Mouse (Mus musculus) spleen, adult 18-20 months (tissue): ENCODE results near the gene Psmb7.

Experiments
- DNase-seq, 2 experiments: peaks; one replicate each; pipeline ENCODE4 v3.0.0; 2022; ENCODE audit warnings: mixed read lengths in 2 of 2

Gene Psmb7

DNA sequence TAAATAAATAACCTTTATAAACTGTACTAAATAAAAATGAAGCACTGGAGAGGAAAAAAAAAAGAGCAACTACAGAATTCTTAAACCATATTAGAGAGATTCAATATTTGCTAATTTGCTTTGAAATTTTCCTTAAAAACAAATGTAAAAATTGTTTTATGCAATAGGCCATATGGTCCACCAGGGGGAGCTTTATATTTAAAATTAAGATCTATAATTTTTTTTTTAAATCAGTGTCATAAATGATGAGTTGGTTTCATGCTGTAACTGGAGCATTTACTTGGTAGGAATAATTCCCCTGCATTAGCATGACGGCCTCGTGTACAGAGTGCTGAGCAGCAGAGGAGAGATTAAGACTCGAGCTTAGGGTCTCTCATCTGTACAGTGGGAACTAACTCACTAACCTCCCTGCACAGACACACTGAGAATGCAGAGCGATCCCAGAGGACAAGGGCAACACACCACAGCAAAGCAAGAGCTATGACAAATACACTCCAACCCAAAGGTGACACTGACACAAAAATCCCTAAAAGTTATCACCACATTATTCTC, 6.1 kb downstream of the Psmb7 start:
- DNase-seq, result no peak

DNA sequence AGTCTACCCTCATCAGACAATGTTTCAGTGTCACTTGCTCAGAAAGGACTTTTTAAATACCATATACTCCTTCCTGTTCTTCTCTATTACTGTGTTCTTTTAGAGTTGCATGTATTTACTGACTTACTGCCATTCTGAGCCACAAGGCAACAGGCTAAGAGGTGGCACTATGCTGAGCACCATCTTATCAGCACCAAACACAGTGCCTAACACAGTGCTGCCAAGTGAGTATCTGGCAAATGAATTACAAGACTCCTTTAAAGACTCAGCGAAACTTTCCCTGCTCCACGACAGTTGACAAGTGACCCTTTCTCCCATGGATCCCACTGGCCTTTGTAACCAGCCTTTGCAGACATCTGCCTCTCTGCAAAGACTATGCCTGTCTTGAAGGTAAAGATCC, 13.3 kb downstream of the Psmb7 start:
- no peak for DNase-seq

DNA sequence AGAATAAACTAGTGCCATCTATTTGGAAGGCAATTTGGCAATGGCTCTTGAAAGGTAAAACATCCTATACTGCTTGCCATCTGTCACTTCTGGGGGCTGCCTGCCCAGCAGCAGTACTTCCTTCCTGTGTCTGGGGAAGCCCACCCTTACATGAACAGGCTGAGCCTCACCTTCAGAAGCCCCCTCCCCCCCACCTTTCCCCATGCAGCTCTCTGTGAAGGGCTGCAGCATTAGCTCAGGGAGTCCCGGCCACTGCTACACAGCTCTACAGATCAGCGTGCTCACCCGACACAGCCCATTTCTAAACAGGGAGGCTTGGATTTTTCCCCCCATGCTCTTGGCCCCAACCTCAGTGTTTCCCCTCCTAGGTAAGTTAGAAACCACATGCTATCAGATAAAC, 14.4 kb downstream of the Psmb7 start:
- no peak for DNase-seq

DNA sequence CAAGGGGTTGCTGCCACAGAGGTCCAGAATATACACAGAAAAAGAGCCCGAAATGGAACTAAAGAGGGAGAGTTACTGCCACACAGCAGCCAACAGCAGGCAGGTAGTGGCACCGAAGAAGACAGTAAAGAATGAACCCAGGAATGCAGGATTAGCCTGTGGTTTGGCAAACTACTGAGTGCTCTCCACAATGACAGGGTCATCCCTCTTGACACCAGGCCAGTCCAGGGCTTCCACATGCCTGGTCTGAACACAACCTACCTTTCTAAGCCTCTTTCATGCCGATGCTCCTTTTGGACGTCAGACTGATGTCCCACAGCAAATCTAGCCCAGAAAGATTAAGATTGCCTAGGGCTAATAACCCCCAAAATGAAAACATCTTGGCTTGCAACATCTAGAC, 15.1 kb downstream of the Psmb7 start:
- DNase-seq, result no peak

DNA sequence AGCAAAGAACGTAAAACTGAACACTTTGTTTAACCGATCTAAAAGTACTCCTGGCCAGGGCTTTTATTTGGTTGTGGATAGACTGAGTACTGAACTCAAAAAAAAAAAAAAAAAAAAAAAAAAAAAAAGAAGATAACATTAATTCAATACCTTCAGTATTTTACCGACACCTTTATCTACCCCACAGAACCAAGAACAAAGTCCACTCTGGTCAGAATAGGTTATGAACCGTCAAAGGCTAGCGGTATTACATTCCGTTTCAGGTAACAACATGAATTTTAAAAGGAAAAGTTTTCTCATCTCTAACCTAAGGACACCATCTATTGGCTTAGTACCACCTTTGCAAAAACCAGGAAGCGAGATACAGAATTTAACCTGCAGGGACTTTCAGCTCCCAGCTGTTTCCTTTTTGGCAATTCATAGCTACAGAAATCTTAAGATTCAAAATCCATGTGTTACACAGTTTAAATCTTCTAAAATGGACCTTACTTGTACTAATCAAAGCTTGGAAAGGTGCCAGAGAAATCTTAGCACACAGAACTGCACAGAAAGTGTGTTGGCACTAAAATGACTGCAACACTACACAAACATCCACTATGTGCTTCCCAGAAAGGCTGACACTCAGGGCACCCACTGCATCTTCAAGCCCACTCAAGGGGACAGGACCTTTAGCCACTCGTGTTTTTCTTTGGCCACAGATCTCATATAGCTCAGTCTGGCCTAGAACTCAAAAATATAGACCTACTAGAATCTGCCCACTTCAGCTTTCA, 19.9 kb downstream of the Psmb7 start:
- no peak for DNase-seq

DNA sequence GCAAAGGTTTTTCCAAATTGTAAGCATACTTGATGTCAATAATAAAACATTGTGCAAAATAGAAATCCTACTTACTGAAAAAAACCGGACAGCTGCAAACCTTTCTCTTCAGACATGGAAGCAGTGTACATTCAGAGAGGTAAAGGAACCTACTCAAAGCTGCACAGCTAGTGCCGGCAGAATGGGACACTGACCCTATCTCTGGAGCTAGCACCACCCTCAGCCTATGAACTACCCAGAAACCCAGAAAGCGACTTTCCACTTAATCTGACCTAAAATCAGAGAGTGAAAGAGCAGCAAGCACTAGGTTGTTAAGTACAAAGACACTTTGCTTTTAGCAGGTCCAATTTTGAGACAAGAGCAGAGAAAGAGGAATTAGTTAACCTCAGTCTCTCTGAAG, 20.5 kb downstream of the Psmb7 start:
- DNase-seq, result no peak

DNA sequence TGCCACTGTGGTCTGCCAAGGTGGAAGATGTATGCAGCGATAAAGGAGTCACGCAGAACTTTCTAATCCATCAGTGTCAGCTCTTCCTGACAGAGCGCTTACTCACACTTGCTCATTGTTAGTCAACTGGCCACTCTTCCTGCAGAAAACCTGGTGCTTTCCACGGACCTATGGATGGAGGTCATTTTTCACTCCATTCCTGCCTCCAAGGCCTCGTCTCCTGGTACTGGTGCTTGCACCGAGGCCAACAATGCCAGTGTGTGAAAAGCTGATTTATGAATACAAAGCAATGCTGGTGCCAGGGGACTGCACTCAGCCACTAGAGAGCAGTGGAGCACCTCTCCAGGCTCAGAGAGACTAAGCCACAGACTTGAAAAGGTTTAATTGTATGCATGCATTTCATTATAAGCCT, 22.3 kb downstream of the Psmb7 start:
- DNase-seq, result no peak

DNA sequence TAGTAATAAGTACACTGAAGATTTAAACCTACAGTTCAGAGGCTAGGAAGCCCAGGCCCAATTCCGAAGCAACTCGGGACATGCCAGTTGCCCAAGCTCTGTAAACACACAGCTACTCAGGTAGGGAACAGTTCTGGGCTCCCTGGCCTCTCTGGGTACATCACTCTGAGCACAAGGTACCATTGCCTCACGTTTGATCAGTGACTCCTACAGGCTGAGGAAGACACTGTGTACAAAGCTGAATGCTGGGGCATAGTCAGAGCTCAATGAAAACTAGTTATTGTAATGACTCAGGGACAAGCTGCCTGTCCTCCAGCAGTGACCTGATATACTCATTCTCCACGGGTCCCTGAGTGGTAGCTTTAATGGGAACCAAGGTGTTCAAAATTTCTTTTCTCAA, 22.8 kb downstream of the Psmb7 start:
- DNase-seq, result no peak

DNA sequence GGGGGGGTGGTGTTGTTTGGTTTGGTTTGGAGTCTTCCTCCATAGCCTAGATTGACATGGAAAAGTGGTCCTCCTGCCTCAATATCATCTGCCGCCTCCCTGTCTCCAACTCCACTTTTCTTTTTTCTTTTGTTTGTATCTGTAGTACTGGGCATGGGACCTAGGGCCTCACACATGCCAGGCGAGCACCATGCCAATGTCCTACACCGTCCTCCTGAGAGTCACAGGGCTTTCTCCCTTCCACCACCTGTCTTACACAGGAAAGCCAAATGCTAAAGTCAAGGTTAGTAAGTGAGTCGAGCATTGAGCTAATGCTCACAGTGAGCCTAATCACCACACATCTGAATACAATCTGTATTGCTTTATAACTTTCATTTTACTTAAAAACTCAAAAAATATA, 24.1 kb downstream of the Psmb7 start:
- no peak for DNase-seq

DNA sequence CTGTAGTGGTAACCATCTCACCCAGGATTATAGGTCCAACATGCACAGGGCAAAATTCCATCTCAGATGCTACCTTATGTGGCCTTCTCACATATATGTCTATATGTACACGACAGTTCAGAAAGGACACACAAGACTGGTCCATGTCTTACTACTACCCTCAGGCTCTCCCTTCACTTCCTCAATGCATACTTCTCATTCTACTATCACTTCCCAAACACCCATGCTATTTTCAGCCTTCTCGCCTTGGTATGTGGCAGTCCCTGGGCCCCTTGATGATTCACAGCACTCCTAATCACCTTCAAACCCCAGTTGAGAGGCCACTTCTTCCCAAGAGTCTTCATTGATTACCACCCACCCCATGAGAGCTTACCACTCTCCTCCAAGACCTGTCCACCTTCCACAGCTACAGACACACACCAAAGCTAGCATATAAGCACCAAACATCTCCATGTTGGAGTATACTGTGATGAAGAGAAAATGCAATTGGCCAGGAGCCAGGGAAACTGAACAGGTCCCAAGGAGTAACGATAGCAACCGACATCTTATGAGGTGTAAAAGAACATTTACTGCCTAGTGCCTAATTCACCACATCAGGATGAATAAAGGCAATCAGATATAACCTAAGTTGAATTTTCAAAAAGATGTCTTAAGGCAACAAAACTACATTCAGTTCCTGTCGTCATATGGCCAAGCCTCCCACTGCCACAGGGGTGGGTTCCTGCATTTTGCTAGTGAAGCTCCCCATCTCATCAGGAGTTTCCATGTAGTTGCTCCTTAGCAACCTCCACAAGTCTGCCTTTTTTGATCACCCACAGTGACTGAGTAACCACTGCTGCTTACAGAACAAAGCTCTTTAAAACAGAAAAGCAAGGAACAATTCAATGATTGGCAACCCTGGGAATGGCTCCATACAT, 26.7 kb downstream of the Psmb7 start:
- no peak for DNase-seq

DNA sequence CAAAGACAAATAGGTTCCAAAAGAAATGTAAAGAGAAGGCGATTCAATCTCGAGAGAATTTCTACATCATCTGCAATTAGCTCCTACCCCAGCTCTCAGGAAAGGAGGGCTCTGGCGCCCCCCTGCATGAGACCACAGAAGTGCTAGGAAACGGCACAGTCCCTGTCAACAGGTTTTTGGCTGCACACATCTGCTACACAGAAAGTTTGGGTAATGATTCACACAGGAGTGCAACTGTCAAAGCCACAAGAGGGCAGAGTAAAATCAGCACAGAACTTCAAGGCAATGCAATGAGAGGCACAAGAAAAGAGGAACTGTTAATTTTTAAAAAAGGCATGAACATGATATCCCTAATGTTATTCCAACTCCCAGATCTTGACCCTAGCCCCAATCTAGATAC, 27.8 kb downstream of the Psmb7 start:
- DNase-seq, result peak in 1 of 2 experiments; percentile 13

DNA sequence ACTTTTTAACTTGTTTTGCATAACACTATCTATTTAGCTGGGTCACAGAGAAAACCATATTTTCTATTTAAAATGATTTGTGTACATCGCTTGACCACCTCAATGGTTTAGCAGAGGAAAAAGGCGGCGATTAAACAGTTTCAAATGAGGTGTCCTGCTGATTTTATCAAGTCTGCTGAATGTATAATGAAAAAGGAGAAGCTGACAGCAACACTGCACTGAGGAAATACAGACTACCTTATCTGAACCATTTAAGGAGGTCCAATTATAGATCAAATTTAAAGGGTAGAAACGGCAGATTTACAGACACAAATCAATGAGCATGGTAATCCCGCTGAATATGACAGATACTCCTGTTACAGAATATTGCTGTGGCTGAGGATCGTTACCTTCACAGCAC, 29.4 kb downstream of the Psmb7 start:
- no peak for DNase-seq

DNA sequence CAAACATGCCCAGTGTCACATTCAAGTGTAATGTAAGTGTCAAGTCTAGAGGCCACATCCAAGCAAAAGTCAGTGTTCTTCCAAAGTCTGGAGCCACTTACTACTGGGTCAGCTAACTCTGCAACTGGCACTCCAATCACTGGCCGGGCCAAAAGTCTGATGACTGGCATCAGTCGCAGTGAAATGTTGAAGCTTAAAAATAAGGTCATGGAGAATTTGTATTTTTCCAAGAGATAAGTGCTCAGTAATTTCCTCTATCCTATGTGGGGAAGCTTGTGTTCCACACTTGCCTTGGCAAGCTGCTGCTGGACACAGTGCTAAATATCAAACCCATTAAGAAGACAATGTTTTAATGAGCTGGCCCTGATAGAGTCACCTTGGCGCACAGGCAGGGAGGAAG, 30.3 kb downstream of the Psmb7 start:
- DNase-seq, result no peak

DNA sequence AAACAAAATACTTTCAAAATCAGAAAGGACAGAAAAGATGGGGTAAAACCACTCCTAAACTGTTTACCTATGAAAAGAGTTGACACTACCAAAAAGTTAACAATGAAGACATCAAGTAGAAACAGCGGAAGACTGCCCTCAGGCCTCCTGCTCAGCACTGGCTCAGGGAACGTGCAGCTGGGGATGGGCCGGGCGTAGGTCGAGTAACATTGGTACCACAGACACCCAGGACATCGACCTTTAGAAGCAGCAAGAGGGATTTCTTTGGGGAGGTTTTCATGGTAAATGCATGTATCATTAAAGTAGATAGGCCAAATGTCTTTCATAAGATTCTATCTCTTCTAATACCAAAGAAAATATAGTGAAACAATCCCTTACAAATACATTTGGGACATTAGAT, 31.3 kb downstream of the Psmb7 start:
- no peak for DNase-seq

DNA sequence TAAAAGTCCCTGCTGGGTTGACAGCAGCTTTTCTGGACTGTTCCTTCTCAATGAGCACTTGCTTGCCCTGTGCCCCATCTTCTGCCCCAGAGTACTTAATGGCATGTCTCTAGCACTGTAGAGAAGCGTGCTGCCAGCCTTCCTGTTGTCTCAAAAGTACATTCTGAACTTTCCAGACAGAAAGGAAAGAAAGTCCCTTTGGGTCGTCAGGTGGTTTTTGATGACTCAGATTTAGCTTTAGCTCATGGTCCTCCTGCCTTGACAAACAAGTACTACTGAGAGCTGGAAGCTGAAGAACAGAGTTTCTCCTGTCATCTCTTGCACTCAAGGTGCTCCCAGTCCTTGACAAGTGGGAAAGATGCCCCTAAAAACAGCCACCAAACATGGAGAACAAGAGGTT, 33.7 kb downstream of the Psmb7 start:
- DNase-seq, result no peak

DNA sequence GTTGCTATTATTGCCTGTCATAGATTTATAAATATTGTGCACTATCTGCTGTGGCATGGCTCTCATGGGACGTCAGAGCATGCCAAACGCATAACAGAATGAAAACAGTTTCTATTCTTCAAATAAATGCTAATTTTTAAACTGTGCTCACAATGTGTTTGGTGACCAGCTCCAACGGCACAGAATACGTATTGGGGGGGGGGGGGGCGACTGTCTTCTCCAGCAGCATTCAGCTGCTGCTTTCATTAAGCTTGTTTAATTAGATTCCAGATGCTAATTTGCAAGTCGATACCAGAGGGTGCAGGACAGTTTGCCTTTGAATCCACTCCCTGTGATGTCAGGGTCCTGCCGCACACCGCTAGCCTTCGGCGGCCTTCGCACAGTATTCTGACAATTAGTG, 34.6 kb downstream of the Psmb7 start:
- no peak for DNase-seq

DNA sequence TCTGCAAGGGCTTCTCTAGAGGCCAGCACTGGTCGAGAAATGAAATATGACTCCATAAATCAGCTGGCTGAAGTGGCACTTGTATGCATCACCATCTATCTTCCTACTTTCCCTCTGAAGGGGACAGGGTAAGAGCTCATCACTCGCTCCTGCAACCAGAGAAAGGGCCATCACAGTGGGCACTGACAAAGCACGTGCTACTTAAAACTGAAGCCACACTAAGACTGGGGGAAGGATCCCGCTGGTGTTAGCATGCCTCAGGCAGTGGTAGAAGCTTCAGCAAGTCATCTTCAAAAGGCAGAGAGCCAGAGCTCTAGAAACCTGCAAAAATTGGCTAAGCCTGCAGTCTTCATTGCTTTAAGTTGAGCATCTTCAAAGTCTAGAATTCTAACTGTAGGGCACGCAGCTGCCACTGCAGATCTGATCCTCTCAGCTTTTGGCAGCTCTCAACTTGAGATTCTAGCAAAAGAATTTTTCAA, 35.0 kb downstream of the Psmb7 start:
- no peak for DNase-seq

DNA sequence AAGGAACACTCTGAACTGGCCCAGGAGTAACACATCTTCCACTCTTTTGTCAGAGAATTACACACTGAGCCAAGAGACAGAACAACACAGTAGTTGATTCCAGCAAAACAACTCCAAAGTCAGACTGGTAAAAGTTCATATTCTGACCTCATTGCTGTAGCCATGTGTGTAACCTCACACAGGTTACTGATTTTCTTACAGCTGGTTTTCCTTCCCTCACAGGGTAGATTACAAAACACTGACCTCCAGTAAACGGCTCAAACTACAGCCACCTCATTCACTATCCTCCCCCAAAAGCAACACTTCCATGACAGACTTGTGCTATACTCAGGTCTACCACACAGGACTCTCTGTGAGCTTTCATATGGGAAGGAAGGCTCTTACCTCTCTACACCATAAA, 36.2 kb downstream of the Psmb7 start:
- DNase-seq, result no peak

DNA sequence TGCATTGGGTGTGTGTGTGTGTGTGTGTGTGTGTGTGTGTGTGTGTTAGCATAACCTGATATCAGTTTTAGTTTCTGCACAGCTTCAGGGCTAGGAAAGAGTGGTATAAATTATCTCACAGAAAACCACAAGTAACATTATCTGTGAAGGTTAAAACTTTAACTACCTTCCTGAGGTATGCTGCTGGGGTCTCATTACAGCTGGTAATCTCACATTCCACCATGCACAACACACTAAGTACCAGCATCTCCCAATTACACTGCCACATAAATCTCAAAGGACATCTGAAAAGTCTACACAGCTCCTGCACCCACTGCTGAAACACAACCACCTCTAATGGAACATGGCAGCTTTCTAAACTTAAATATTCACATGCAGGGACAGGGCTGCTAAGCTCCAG, 43.0 kb downstream of the Psmb7 start:
- no peak for DNase-seq

DNA sequence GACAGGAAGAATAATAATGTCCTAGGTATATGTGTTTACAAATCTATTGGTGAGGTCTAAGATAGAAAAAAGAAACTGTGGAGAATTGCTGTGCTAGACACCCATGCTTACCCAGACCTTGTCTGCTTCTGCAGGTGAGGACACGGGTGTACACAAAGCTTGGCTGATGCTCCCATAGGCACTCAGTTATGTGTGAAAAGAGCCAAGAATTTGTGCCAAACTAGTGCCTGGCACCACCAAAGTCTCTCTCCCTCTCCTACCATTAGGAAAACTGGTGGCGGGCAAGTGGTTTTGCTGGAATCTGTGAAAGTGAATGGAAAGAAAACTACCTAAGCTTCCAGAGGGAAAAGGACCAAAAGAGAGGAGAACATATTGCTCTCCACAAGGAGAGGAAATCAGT, 45.5 kb downstream of the Psmb7 start:
- DNase-seq, result no peak

DNA sequence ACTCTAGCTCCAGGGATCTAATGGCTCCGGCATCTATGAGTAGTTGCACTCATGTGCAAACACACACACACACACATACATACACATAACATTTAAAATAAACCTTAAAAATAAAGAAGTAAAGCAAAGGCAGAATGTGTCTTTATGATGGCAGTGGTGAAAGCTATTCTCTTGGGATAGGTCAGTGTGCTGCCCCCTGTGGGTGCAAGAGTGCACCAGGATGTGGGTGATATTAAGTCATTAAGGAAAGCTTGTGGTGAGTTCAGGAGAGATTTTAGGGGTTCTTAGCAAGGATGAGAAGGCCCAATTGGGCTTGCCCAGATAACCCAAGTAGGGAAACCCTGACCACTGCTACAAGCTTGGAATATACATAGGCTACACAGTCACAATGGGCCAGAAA, 46.0 kb downstream of the Psmb7 start:
- DNase-seq, result no peak

DNA sequence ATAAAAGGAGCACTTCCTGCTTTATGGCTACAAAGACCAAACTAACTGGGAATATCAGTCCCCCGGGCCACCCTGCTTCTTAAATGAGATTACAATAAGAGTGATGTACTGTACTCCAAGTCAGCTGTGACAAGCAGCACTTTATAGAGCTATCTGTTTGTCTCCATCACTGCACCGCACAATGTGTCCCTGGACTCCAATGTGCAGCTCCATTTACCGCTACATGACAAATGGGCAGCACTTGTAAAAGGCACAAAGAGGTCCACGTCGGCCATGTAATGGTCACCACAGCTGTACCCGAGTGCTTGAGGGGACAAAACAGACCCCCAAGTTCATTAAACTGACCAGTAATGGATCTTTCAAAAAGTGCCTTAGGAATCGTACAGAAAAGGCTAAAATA, 49.0 kb downstream of the Psmb7 start:
- DNase-seq, result no peak

DNA sequence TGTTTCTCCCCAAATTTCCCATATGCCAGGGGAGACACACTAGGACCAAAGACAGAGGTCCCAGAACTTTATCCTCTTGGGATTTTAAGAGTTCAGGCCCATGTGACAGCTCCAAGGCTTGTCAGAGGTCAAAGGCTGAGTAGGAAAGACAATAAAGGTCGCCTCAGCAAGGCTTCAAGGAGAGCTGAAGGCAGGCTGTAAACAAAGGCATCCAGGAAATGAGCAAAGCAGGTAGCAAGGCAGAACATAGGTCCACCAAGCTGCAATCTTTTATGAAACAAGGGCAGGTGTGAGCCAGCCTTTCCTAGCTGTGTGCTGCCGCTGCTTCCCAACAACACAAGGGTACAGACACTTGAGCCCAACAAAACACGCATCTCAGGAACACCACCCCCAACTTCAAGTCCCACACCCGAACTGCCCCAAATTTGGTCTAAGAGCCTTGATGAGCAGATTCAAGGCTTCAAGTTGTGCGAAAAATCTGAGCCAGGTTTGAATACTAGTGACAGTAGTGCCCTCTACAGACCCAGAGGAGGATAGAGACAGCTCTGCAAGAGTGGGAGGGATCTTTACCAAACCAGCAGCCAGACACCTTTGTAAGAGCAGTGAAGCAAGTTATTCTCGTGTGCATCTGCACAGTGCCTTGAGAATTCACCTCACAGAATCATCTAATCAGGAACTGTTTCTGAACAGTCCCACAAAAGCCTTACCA, 52.0 kb downstream of the Psmb7 start:
- DNase-seq, result no peak
